Comparison of ENCODE assay signal across 16 mouse cellular contexts in the genomic region with DNA sequence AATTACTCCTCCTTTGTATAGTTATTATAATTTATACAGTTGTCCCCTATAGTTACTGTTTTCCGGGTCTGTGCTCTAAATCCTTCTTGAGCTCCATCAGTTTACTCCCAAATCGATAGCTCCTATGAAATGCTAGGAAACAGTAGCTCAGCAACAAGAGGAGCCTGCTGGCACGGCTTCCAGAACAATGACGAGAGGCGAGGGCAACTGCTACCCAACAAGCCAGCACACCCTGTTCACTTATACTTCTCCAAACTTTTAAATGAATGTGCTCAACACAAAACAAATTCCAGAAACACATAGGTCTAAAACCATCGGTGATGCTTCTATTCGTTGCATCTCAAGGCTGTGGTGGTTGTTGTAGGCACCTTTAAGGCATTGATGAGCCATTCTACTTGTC. TPM values are rescaled to one million over a fixed set of nuclear protein-coding genes. Genes with fewer than 3 reads are reported as not detected.
A peak's percentile ranks its signal among the peaks of the same experiment; 100 is the strongest.
DNase-seq lines count a peak whose midpoint lies in the region.
"Had no signal": no experiment of that assay in that cellular context is flagged by ENCODE, and none has a peak within 500 bp of the region (broad histone marks: within the 10 kb centered on the region; RNA-seq: fewer than 3 reads in every experiment).

No protein-coding gene starts in this region.

- peak; percentile 56 for DNase-seq in layer of hippocampus, adult 11-12 months (ENCODE audit: low spot score)
- no peak for DNase-seq in layer of hippocampus, adult 9-10 months (ENCODE audit: low spot score)
- DNase-seq in layer of hippocampus, adult 8-10 months (ENCODE audit: low spot score in 2 of 2) = peak; percentile 43 to 46
- peak; percentile 40 to 68 for DNase-seq in layer of hippocampus, postnatal 14 days (ENCODE audit: low spot score in 2 of 2)
- DNase-seq in left cerebral cortex, adult 8-10 months (ENCODE audit: low spot score in 2 of 2) = no peak
- no peak for DNase-seq in lung, postnatal 25 days (ENCODE audit: low spot score)
- no peak for DNase-seq in embryo, embryonic 10.5 days (ENCODE audit: low spot score)
- DNase-seq: adrenal gland, postnatal 10 days; adrenal gland, postnatal 36 days; B cell, adult 2 months; cerebellum, adult 11 months; cerebellum, adult 2 months; cerebellum, postnatal 10 days; cerebellum, postnatal 36 days; gastrocnemius, postnatal 25 days; heart, adult 2 months had no signal

RNA-seq across cellular contexts. Expression of gene Acvr1c, which starts 41.5 kb away (rescaled TPM):
- total RNA-seq in layer of hippocampus, adult 8-10 months (2022) = 10 to 100 TPM; 15.1 to 20.4 (median 17.0) TPM
- total RNA-seq in layer of hippocampus, postnatal 14 days (2021) = 1 to 10 TPM; 6.9 to 7.4 TPM
- 10 to 100 TPM; 22.8 to 28.4 (median 25.4) TPM for total RNA-seq in left cerebral cortex, adult 8-10 months (2022)

Comparison
In these comparisons a context has a peak if more than half of its experiments do, and no peak if none do; other contexts are left out.
1. DNase-seq: peak in layer of hippocampus, adult 11-12 months (single experiment), layer of hippocampus, adult 8-10 months (2 of 2) and layer of hippocampus, postnatal 14 days (2 of 2); none in layer of hippocampus, adult 9-10 months (single experiment), left cerebral cortex, adult 8-10 months (0 of 2), lung, postnatal 25 days (single experiment) and embryo, embryonic 10.5 days (single experiment).